Mouse (Mus musculus): ENCODE data around the gene Pcdh20. TPM values are rescaled to one million over a fixed set of nuclear protein-coding genes. Genes with fewer than 3 reads are reported as not detected.

Pcdh20 gene
- polyA plus RNA-seq, 1 experiment, result 2.1 TPM

DNA sequence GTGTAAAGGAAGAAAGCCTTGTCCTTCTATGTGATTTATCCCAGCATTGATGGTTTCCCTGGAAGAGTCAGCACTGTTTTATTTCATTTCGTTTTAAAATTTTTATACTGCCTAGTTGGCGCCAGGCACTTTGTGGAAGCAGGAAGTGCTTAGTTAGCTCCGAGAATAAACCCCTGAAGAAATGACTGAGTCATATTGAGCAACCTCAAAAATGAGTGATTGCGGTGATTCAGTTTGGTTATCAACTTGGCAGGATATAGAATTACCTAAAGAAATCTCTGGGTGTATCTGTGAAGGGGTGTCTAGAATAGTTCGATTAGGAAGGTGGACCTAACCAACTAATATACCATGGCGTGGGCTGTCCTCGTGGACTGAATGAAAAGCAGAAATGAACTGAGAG lies 41.8 kb downstream of the Pcdh20 start:
- H3K4me1 ChIP-seq (ENCODE audit: control insufficient read depth, insufficient read depth, low read length), result peaks cover 4% of the 10 kb centered on the region; the same call in 1 of the 2 replicates
- TF ChIP-seq CTCF (IDR thresholded peaks at IDR 0.05; ENCODE audit: borderline replicate concordance, insufficient read depth, low read length), result no peak
- TF ChIP-seq POLR2A (IDR thresholded peaks at IDR 0.05; ENCODE audit: low read depth, low read length), result no peak
- H3K27ac ChIP-seq (ENCODE audit: insufficient read depth, low read length), result peak overlapping the region; percentile 72
- H3K4me3 ChIP-seq (ENCODE audit: insufficient read depth, low read length), result no peak overlapping the region

DNA sequence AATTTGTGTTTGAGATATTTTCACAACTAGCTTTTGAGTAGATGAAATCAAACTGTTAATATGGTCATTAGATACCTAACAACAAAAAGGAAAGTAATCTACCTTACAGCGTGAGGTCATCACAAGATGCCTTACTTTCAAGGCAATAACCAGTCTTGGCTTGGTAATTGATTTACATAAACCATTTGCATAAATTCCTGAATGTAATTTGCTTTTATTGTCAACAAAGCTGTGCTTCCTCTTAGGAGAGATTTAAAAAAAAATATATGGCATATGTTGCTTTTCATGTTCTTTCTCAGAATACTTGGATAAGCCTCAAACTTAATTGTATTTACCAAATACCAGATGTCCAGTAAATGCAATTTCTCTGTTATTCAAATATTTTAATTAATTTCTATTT lies 43.8 kb downstream of the Pcdh20 start:
- peaks cover 4% of the 10 kb centered on the region; the same call in 1 of the 2 replicates for H3K4me1 ChIP-seq (ENCODE audit: control insufficient read depth, insufficient read depth, low read length)
- TF ChIP-seq CTCF (IDR thresholded peaks at IDR 0.05; ENCODE audit: borderline replicate concordance, insufficient read depth, low read length), result no peak
- TF ChIP-seq POLR2A (IDR thresholded peaks at IDR 0.05; ENCODE audit: low read depth, low read length), result no peak
- H3K4me3 ChIP-seq (ENCODE audit: insufficient read depth, low read length), result no peak overlapping the region
- H3K27ac ChIP-seq (ENCODE audit: insufficient read depth, low read length), result no peak overlapping the region

All from embryonic fibroblast, embryonic 13.5 days (primary cell).